Mouse (Mus musculus) 3134 (cell line): Measurements from ENCODE around the gene Magee2.
"Not testable (repeated sequence)": the region's sequence is repeated elsewhere in the genome, so short reads cannot be mapped to it uniquely, and the experiment has no call there.

Experiments
- DNase-seq: peaks from one replicate; pipeline ENCODE4 v3.0.0-alpha.2; 2011; ENCODE audit warnings: low spot score; ENCODE audit not compliant: insufficient read length; ENCODE audit errors: extremely low read depth

Magee2 gene

DNA sequence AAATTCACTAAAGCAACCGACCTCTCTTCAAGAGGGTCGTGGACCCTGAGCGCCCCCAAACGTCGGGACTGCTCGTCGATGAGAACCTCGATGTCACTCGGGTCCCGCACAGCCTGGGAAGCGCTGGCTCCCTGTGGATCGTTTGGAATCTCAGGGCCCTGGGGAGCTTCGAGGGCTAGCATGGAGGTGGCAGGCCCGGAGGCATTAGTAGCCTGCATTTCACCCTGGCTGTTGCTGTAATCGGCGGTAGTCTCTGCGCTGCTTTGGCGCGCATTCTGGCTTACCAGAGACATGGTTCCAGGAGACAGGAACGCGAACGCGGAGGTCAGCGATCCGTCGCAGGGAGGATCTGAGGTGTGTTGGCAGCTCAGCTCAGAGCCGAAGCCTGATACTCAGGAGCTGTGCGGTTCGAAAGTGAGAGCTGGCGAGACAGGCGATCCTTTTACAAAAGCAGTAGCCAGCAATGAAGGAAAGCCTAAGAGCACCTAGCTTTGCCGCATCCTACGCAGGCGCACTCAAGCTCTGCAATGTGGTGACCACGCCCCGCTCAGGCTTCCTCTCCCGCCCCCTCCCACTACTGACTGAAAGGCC lies at the start of gene Magee2:
Magee2 (minus strand) TSS at position 517 of the 591 bp plus-strand sequence.
- no peak for DNase-seq

DNA sequence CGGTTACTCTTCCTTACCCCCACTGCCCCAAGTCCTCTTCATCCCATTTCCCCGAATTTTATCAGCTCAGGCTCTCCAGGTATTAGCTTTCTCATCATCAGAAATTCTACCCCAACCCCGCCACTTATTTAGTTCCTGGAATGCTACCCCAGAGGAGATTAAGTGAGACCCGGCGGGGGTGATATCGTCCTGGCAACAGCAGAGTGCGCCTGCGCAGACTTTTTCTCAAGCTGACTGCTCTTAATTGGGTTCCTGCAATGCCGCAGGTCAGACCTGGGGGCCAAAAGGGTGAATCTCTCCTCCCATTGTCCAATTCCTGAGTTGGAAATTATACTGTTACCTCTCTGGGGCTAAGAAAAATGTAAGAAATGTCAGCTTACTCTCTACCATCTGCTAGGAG lies 3.5 kb downstream of the Magee2 start:
- DNase-seq = no peak

DNA sequence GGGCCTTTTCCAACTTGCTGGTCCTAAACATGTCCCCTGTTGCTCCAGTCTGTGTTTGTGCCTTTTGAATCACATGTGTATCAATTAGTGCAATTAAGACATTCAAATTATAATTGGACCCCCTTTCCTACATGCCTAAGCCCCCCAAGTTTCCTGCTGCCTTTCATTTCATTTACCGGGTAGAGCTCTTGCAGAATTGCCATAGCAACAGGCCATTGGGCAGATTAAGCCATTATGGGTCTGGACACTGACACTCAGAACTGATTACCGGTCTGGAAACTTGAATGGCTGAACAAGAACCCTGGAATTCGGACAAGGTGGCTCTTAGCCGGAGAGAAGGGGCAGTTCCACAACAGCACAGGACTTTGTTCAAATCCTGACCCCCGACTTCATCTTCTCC lies 39.5 kb downstream of the Magee2 start:
- not testable (repeated sequence) for DNase-seq

DNA sequence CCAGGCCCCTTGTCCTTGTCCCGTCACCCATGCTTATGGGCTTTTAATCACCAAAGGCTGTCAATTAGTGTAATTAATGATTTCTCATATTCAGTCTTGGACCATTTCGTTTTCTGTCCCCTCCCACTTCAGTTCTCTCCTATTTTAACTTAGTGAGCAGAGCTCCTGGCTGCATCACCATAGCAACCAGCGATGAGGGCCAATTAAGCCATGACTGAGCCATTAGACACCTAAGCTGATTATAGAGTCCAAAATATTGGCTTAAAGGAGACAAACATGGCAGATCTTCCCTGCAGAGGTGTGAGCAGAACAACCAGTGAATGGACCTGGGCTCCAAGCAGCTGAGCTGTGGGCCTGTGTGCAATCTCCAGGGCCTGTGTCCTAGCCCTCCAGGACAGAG lies 40.1 kb downstream of the Magee2 start:
- not testable (repeated sequence) for DNase-seq

DNA sequence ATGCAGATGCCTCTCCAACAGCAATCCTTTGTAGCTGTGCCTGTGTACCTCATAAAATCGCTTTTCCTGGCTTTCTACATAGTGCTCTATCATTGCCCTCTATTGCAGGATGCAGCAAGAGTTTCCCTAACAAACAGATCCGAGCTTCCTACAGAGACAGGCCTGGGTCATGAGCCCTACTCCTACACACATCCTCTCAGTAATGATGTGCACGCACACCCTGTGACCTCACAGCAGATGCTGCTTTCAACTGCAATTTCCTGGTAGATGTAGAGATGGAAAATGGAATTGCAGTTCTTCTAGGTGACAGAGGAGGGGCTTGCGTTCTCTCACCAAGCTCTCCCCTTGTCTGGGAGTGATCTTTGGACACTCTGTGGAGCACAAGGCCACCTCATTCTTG lies 43.4 kb downstream of the Magee2 start:
- DNase-seq = not testable (repeated sequence)
